Mouse (Mus musculus) midbrain, embryonic 14.5 days (tissue): ENCODE measurements around the gene Ptprk. TPM values are rescaled to one million over a fixed set of nuclear protein-coding genes. Genes with fewer than 3 reads are reported as not detected.

Experiments
- ATAC-seq: fragments of 200-750 bp; cut with Nextera tagmentation; 2 replicates; pipeline ENCODE4 v1.8.0; 2017; ENCODE audit warnings: moderate number of reproducible peaks, moderate library complexity; ENCODE audit not compliant: low FRiP score, low TSS enrichment
- DNase-seq: peaks from one replicate; pipeline ENCODE4 v3.0.0-alpha.2; 2015
- H3K27ac ChIP-seq: fragments of 300-500 bp; sonication (generic); replicated peaks from 2 replicates; pipeline ENCODE4 v1.5.1; 2014; ENCODE audit warnings: mild to moderate bottlenecking, low read depth, low read length, moderate library complexity
- H3K27me3 ChIP-seq: fragments of 300-500 bp; sonication (generic); 2 replicates; pipeline ENCODE4 v1.6.1; 2014; ENCODE audit warnings: low read length, control low read depth, mixed read lengths; ENCODE audit not compliant: control insufficient read depth, insufficient read depth
- H3K36me3 ChIP-seq: fragments of 300-500 bp; sonication (generic); 2 replicates; pipeline ENCODE4 v1.6.1; 2014; ENCODE audit warnings: low read length, control low read depth; ENCODE audit not compliant: control insufficient read depth, insufficient read depth
- H3K4me1 ChIP-seq: fragments of 300-500 bp; sonication (generic); 2 replicates; pipeline ENCODE4 v1.6.1; 2014; ENCODE audit warnings: mild to moderate bottlenecking, antibody characterized with exemption, low read length, control low read depth; ENCODE audit not compliant: control insufficient read depth, insufficient read depth
- H3K4me2 ChIP-seq: fragments of 300-500 bp; sonication (generic); 2 replicates; pipeline ENCODE4 v1.6.1; 2014; ENCODE audit warnings: mild to moderate bottlenecking, low read length, moderate library complexity
- H3K4me3 ChIP-seq: fragments of 300-500 bp; sonication (generic); replicated peaks from 2 replicates; pipeline ENCODE4 v1.5.1; 2014; ENCODE audit warnings: low read depth, low read length
- H3K9ac ChIP-seq: fragments of 300-500 bp; sonication (generic); replicated peaks from 2 replicates; pipeline ENCODE4 v1.6.1; 2014; ENCODE audit warnings: mild to moderate bottlenecking, low read length, moderate library complexity
- H3K9me3 ChIP-seq: fragments of 300-500 bp; sonication (generic); 2 replicates; pipeline ENCODE4 v1.6.1; 2016; ENCODE audit warnings: low read length, control low read depth, mixed read lengths; ENCODE audit not compliant: control insufficient read depth
- WGBS: fragments of 180-500 bp; shearing (Covaris S2); extraction: QIAGEN DNeasy Blood & Tissue Kit; methylation state at CpG from one replicate; pipeline ENCODE4 v1.1.7; 2014; 5-methylcytosine and 5-hydroxymethylcytosine counted together
- polyA plus RNA-seq: library from polyadenylated mRNA; unstranded; fragments of >200 nt; fragmentation: Nextera tagmentation; extraction: Ambion mirVana; gene quantifications from 2 replicates; pipeline ENCODE4 v1.2.1, GENCODE M21; 2014

Ptprk gene
- polyA plus RNA-seq, 1 experiment from 2014 or later = 26.4 TPM

DNA sequence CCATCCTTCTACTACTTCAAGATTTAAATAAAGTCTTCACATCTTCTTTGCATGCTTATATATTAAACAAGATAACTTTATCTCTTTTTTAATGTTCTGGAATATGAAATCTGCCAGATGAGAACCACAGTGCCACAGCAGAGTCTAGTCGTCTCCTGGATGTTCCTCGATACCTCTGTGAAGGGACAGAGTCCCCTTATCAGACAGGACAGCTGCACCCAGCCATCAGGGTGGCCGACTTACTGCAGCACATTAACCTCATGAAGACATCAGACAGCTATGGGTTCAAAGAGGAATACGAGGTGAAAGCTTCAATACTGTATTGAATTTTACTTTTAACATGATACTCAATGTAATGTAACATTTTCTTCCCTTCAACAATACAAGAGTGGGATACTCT, 491.8 kb downstream of the Ptprk start:
- no peaks in the 10 kb centered on the region for H3K4me1 ChIP-seq
- WGBS = 86% methylated on average over 4 of the region's 4 CpGs
- no peaks in the 10 kb centered on the region for H3K36me3 ChIP-seq
- no peak overlapping the region for H3K9ac ChIP-seq
- H3K4me2 ChIP-seq = no peak overlapping the region
- H3K27me3 ChIP-seq = no peaks in the 10 kb centered on the region
- no peak overlapping the region for H3K27ac ChIP-seq
- H3K9me3 ChIP-seq = no peaks in the 10 kb centered on the region
- no peak for ATAC-seq
- DNase-seq = no peak
- no peak overlapping the region for H3K4me3 ChIP-seq

DNA sequence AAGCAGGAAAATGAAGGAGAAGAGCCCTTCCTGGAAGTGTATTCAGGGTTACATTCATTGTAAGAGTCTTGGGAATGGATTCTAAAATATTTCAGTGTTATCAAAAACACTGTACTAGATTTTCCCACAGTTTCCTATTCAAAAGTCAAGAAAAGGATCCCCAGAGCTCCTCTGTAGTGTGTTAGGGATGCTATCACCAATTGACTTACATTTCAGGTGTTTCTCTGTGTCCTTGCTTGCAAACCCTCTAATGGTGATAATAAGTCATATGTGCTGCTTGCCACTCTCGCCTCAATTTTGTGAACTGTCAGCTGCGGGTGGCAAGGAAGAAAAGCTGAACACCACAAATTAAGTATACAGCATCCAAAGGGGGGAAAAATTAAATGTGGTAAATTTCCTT, 492.2 kb downstream of the Ptprk start:
- Histone ChIP-seq H3K27me3 (no peaks in the 10 kb centered on the region), H3K9me3 (no peaks in the 10 kb centered on the region), H3K4me1 (no peaks in the 10 kb centered on the region), H3K27ac (no peak overlapping the region), H3K36me3 (no peaks in the 10 kb centered on the region), H3K9ac (no peak overlapping the region), H3K4me2 (no peak overlapping the region), H3K4me3 (no peak overlapping the region)
- DNase-seq = no peak
- WGBS = 95% methylated on average over 2 of the region's 2 CpGs
- ATAC-seq = no peak

DNA sequence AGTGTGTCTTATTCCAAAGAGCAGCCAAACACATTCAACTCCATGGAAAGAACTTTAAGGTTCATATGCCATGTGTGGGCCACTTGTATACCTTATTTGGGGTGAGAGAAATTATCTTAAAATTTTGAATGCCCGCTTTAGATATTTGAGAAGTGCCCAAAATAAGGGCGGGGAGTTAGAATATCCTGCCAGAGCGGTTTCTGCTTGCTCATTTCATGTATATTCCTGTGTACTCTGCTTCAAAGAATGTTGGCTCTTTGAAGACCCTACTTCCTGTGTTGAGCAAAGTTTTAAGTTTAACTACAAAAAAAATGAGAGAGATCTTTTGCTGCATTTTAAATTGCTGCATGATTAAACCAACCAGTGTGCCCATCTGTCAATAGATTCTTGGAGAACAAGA, 492.8 kb downstream of the Ptprk start:
- ATAC-seq (no peak), DNase-seq (no peak)
- Histone ChIP-seq H3K36me3 (no peaks in the 10 kb centered on the region), H3K9ac (no peak overlapping the region), H3K27ac (no peak overlapping the region), H3K4me1 (no peaks in the 10 kb centered on the region), H3K9me3 (no peaks in the 10 kb centered on the region), H3K4me3 (no peak overlapping the region), H3K4me2 (no peak overlapping the region), H3K27me3 (no peaks in the 10 kb centered on the region)
- 93% methylated on average over 3 of the region's 3 CpGs for WGBS

DNA sequence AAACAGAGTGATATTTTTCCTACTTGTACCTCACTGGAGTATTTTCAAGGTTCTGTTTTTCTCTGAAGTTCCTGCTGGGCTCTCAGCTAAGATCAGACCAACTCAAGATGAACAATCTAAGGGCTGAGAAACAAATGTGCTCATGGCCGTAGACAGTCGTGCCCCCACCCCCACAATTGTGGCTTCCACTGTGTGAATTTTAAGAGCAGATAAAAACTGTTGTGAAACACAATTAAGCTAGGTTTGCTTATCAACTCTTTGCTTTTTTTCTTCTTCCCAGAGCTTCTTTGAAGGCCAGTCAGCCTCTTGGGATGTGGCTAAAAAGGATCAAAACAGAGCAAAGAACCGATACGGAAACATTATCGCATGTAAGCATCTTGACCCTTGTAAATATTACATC, 493.4 kb downstream of the Ptprk start:
- Histone ChIP-seq H3K36me3 (no peaks in the 10 kb centered on the region), H3K4me3 (no peak overlapping the region), H3K9ac (no peak overlapping the region), H3K4me2 (no peak overlapping the region), H3K9me3 (no peaks in the 10 kb centered on the region), H3K4me1 (no peaks in the 10 kb centered on the region), H3K27me3 (no peaks in the 10 kb centered on the region), H3K27ac (no peak overlapping the region)
- DNase-seq (no peak), ATAC-seq (no peak)
- 88% methylated on average over 5 of the region's 5 CpGs for WGBS

DNA sequence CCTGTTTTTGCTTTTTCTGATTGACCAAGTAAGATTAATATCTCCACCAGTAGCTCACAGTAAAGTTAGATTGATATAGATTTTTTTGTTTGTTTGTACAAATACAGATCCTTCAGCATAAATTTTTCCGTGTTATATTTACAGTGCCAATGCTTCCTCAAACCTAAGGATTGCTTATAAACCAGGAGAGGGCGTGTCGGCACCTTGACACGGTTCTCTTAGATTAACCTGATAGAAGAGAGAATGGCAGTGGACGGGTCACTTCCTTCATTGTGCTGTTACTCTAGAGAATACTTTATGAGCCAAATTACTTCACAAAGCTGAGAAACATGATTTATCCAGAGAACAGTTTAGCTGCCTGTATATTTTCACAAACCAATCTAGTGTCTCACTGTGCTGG, 505.0 kb downstream of the Ptprk start:
- H3K27me3 ChIP-seq = no peaks in the 10 kb centered on the region
- H3K4me1 ChIP-seq = no peaks in the 10 kb centered on the region
- no peaks in the 10 kb centered on the region for H3K9me3 ChIP-seq
- H3K27ac ChIP-seq = no peak overlapping the region
- H3K9ac ChIP-seq = no peak overlapping the region
- WGBS = 80% methylated on average over 5 of the region's 5 CpGs
- no peak overlapping the region for H3K4me2 ChIP-seq
- no peak overlapping the region for H3K4me3 ChIP-seq
- ATAC-seq (no peak), DNase-seq (no peak)
- H3K36me3 ChIP-seq = no peaks in the 10 kb centered on the region

DNA sequence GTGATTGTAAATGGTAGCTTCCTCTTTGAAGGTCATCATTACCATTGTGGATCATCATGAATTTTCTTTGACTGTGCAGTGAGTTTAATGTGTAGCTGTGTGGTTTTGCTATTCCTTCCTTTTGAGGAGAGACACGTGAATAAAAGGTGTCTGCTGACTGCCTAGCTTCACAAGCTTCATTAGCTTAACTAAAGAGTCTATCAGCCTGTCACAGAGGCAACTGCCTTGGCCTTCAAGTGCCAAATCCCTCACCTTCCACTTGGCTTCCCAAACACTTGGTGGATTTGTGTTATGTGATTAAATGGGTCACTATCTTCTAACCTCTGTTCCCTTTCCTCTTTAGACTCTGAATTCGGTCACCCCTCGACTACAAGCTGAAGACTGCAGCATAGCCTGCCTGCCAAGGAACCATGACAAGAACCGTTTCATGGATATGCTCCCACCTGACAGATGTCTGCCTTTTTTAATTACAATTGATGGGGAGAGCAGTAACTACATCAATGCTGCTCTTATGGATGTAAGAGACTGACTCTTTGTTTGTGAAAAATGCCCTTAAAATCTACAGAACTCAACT, 512.0 kb downstream of the Ptprk start:
- Histone ChIP-seq H3K9me3 (no peaks in the 10 kb centered on the region), H3K4me1 (no peaks in the 10 kb centered on the region), H3K27ac (no peak overlapping the region), H3K27me3 (no peaks in the 10 kb centered on the region), H3K4me3 (no peak overlapping the region), H3K4me2 (no peak overlapping the region), H3K9ac (no peak overlapping the region), H3K36me3 (no peaks in the 10 kb centered on the region)
- no peak for DNase-seq
- 53% methylated on average over 4 of the region's 4 CpGs for WGBS
- no peak for ATAC-seq

DNA sequence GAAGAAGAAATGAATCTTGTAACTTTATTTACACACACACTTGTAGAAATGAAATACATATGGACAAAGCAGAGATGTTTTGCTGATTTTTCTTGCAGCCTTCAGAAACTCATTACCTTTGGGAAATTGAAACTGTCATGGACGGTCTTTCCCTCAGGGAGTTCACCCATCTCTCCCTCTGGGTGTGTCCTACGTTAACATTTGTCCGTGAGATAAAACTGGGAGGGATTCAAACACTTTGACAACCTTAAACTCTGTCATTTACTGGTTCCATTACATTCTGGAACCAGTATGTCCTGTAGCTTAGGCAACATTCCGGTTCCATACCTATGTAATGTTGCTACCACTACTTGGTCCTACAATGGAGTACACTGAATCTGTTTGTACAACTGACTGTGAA, 513.8 kb downstream of the Ptprk start:
- Histone ChIP-seq H3K4me3 (no peak overlapping the region), H3K27me3 (no peaks in the 10 kb centered on the region), H3K4me2 (no peak overlapping the region), H3K9ac (no peak overlapping the region), H3K36me3 (no peaks in the 10 kb centered on the region), H3K4me1 (no peaks in the 10 kb centered on the region), H3K27ac (no peak overlapping the region), H3K9me3 (no peaks in the 10 kb centered on the region)
- ATAC-seq (no peak), DNase-seq (no peak)
- WGBS = 90% methylated on average over 4 of the region's 4 CpGs

DNA sequence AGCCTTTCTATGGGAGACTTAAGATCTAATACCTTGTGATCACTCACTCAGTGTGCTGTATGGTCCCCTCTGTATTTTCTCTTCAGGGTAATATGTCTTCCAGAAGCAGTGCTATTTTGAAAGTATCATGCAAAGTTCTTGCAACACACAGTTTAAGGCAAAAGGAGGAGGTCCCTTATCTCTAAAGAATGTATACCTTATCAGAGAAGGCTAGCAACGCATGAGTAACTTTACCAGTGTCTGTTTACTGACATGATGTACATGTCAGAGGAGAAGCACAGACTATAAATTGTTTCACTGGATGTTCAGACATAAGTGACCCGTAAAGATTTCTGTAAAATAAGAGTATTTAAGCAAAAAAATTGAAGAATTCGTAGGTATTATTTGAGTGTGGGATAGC, 516.2 kb downstream of the Ptprk start:
- Histone ChIP-seq H3K36me3 (no peaks in the 10 kb centered on the region), H3K4me3 (no peak overlapping the region), H3K27me3 (no peaks in the 10 kb centered on the region), H3K9me3 (no peaks in the 10 kb centered on the region), H3K9ac (no peak overlapping the region), H3K27ac (no peak overlapping the region), H3K4me1 (no peaks in the 10 kb centered on the region), H3K4me2 (no peak overlapping the region)
- ATAC-seq (no peak), DNase-seq (no peak)
- WGBS = 94% methylated on average over 3 of the region's 3 CpGs

DNA sequence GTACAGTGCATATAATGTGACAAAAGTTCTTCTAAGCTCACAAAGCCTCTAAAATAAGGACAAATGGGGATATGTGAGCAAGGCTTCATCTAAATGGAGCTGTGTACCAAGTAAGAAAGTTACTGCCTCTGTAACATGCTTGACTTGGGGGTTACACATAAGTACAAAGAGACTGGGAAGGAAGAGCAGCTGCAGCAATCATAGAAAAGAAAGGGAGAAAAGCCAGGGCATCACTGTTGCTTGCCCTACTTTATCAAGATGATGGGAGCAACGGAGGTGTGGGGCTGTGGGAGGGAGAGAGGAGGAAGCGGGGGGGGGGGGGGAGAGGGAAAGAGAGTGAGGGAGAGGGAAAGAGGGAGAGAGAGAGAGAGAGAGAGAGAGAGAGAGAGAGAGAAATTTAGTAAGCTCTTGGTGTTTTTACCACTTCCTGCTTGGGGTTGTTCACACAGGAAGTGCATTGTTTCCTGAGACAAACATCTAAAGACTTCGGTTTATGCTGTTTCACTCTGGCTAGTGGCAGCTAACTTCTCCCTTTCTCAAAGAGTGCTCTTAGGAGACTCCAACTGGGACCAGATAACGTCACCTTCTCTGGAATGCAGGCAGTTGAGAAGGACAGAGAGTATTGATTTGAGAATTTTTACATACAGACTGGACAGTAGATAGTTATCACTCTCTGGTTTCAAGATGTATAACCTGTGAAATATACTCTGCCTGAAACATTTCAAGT, 519.1 kb downstream of the Ptprk start:
- Histone ChIP-seq H3K4me1 (no peaks in the 10 kb centered on the region), H3K36me3 (no peaks in the 10 kb centered on the region), H3K27me3 (no peaks in the 10 kb centered on the region), H3K4me3 (no peak overlapping the region), H3K27ac (no peak overlapping the region), H3K4me2 (no peak overlapping the region), H3K9ac (no peak overlapping the region), H3K9me3 (no peaks in the 10 kb centered on the region)
- WGBS = 82% methylated on average over 4 of the region's 4 CpGs
- ATAC-seq = no peak
- no peak for DNase-seq
